Mouse (Mus musculus): ENCODE data around the gene Hdac9.

- TF ChIP-seq CTCF (IDR thresholded peaks at IDR 0.05; ENCODE audit: borderline replicate concordance, extremely low read depth, insufficient read depth, insufficient read length) (no peak), POLR2A (IDR thresholded peaks at IDR 0.05; ENCODE audit: borderline replicate concordance, extremely low read depth, insufficient read depth, insufficient read length, poor library complexity, severe bottlenecking) (no peak)
Observed at GRCm38 (mm10) chr12:34521468-34521867, 395.4 kb downstream of the Hdac9 start.

Data from brain, embryonic 14.5 days (tissue).